Mouse (Mus musculus): ENCODE measurements around the gene Sipa1l1. TPM values are rescaled to one million over a fixed set of nuclear protein-coding genes. Genes with fewer than 3 reads are reported as not detected.

Sipa1l1 gene
- polyA plus RNA-seq, 1 experiment from 2014 or later: 17.2 TPM

DNA sequence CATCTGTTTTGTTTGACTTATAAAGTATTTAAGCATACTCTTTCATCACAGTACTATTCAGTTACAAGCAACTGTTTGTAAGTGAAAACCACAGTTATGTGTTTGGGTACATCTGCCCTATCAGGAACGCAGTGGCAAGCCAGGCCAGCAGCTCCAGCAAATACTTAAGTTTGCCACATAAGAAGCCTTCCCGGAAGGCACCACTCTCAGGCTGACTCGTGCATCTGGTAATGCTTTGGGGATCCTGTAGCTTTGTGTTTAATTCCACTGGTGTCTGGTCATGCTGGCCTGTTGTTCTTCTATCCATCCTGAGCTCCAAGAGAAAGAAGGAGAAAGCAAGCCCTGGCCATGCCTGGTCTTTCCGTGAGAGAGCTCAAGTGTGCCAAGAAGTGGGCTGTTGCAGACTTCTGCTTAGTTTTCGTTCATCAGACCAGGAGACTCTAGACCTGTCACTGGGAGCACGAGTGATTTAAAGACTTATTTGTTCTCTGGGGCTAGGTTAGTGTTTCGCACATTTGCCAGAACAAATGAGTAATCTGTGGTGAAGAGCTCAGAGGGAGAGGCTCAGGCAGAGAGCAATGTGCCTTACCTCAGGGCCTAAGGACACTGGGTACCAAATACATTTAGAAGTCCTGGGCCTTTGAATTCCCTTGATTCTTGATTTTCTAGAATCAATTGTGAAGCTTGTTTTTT lies 153.8 kb downstream of the Sipa1l1 start:
- Histone ChIP-seq H3K4me1 (ENCODE audit: control insufficient read depth, insufficient read depth, low read length) (no peaks in the 10 kb centered on the region), H3K9me3 (ENCODE audit: control insufficient read depth, low read length) (no peaks in the 10 kb centered on the region), H3K4me2 (ENCODE audit: low read depth, low read length) (no peak overlapping the region), H3K4me3 (ENCODE audit: low read depth, low read length) (no peak overlapping the region), H3K27ac (ENCODE audit: low read depth, low read length) (no peak overlapping the region), H3K27me3 (ENCODE audit: control insufficient read depth, insufficient read depth, low read length) (no peaks in the 10 kb centered on the region), H3K36me3 (ENCODE audit: control insufficient read depth, insufficient read depth, low read length) (no peaks in the 10 kb centered on the region), H3K9ac (replicated peaks; ENCODE audit: low read depth, low read length) (no peak overlapping the region)
- no peak for ATAC-seq (ENCODE audit: low read depth)
- WGBS: 46% methylated on average over 7 of the region's 7 CpGs

DNA sequence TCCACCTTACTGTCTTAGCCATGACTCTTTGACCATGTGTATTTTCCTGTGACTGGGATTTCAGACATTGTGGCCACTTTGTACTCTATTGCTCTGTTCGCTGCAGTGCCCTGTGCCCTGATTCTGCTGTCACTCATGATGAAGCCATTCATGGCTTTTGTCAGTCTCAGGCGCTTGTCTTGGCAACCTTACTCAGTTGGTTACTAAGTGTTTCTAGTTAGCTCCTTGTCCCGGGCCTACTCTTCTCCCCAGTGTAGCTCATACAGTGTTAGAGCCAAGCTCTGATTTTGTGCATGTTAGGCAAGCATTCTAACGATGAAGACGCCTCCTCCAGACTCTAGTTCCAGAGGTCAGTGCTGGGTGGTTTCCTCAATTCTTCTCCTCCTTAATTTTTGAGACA lies 155.5 kb downstream of the Sipa1l1 start:
- Histone ChIP-seq H3K27me3 (ENCODE audit: control insufficient read depth, insufficient read depth, low read length) (no peaks in the 10 kb centered on the region), H3K9me3 (ENCODE audit: control insufficient read depth, low read length) (no peaks in the 10 kb centered on the region), H3K9ac (replicated peaks; ENCODE audit: low read depth, low read length) (no peak overlapping the region), H3K4me2 (ENCODE audit: low read depth, low read length) (no peak overlapping the region), H3K27ac (ENCODE audit: low read depth, low read length) (no peak overlapping the region), H3K36me3 (ENCODE audit: control insufficient read depth, insufficient read depth, low read length) (no peaks in the 10 kb centered on the region), H3K4me3 (ENCODE audit: low read depth, low read length) (no peak overlapping the region), H3K4me1 (ENCODE audit: control insufficient read depth, insufficient read depth, low read length) (no peaks in the 10 kb centered on the region)
- WGBS: 95% methylated on average over 5 of the region's 5 CpGs
- ATAC-seq (ENCODE audit: low read depth): no peak

DNA sequence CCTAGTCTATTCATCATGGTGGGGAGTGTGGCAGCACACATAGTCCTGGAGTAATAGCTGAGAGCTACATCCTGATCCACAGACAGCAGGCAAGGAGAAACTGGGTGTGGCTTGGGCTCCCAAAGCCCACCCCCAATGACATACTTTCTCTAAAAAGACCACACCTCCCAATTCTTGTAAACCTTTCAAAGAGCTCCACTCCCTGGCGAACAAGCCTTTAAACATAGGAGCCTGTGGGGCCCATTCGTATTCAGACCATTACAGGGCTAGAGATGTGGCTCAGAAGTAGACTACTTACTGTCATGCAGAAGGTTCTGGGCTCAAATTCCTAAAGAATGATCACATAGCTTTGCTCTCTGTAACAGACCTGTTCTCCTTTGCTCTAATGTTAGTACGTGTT lies 156.4 kb downstream of the Sipa1l1 start:
- no peak overlapping the region for H3K4me2 ChIP-seq (ENCODE audit: low read depth, low read length)
- H3K4me3 ChIP-seq (ENCODE audit: low read depth, low read length): no peak overlapping the region
- H3K36me3 ChIP-seq (ENCODE audit: control insufficient read depth, insufficient read depth, low read length): no peaks in the 10 kb centered on the region
- H3K9me3 ChIP-seq (ENCODE audit: control insufficient read depth, low read length): no peaks in the 10 kb centered on the region
- no peaks in the 10 kb centered on the region for H3K4me1 ChIP-seq (ENCODE audit: control insufficient read depth, insufficient read depth, low read length)
- 81% methylated on average over 3 of the region's 3 CpGs for whole genome bisulfite sequencing
- ATAC-seq (ENCODE audit: low read depth): no peak
- no peaks in the 10 kb centered on the region for H3K27me3 ChIP-seq (ENCODE audit: control insufficient read depth, insufficient read depth, low read length)
- H3K9ac ChIP-seq (replicated peaks; ENCODE audit: low read depth, low read length): no peak overlapping the region
- H3K27ac ChIP-seq (ENCODE audit: low read depth, low read length): no peak overlapping the region

DNA sequence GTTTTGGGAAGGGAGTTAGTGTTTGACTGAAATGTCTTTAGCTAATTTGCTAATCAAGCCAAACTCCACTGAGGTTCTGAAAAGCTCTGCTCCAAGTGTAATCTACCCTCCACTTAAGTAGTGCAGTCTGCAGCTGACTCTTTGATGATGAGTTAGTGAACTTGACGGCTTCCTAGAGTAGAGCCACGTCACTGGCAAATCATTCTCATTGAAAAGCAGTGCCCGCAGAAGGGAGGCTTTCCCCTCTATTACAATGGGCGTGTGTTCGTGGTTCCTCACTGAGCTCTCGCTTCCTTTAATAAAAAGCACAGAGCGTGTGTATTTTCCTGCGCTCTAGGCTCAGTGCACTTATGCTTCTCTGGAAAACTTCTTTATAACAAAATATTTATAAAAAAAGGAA lies 157.3 kb downstream of the Sipa1l1 start:
- Histone ChIP-seq H3K9ac (replicated peaks; ENCODE audit: low read depth, low read length) (no peak overlapping the region), H3K36me3 (ENCODE audit: control insufficient read depth, insufficient read depth, low read length) (no peaks in the 10 kb centered on the region), H3K4me1 (ENCODE audit: control insufficient read depth, insufficient read depth, low read length) (no peaks in the 10 kb centered on the region), H3K27me3 (ENCODE audit: control insufficient read depth, insufficient read depth, low read length) (no peaks in the 10 kb centered on the region), H3K4me3 (ENCODE audit: low read depth, low read length) (no peak overlapping the region), H3K4me2 (ENCODE audit: low read depth, low read length) (no peak overlapping the region), H3K27ac (ENCODE audit: low read depth, low read length) (no peak overlapping the region), H3K9me3 (ENCODE audit: control insufficient read depth, low read length) (no peaks in the 10 kb centered on the region)
- ATAC-seq (ENCODE audit: low read depth): no peak
- 57% methylated on average over 8 of the region's 8 CpGs for WGBS

DNA sequence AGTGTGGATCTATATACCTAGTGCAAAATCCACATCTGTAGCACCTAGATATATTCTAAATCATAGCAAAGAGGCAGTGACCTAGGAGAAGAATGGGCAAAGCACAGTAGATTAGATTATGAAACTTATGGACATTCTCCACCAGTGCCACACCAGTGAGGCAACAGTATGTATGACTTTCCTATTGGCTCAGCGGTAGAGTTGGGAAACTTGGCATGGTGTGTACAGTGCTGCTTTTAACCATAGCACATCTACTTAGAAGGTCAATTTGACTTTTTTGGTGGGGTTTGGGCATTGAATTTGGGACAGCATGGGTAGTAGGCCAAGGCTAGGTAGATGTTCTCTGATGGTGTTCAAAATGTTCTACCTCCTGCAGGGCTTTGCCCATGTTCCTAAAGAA lies 159.0 kb downstream of the Sipa1l1 start:
- H3K27ac ChIP-seq (ENCODE audit: low read depth, low read length): no peak overlapping the region
- H3K4me3 ChIP-seq (ENCODE audit: low read depth, low read length): no peak overlapping the region
- H3K9ac ChIP-seq (replicated peaks; ENCODE audit: low read depth, low read length): no peak overlapping the region
- WGBS: 94% methylated on average over 1 of the region's 1 CpGs
- no peaks in the 10 kb centered on the region for H3K4me1 ChIP-seq (ENCODE audit: control insufficient read depth, insufficient read depth, low read length)
- H3K9me3 ChIP-seq (ENCODE audit: control insufficient read depth, low read length): no peaks in the 10 kb centered on the region
- H3K4me2 ChIP-seq (ENCODE audit: low read depth, low read length): no peak overlapping the region
- H3K36me3 ChIP-seq (ENCODE audit: control insufficient read depth, insufficient read depth, low read length): no peaks in the 10 kb centered on the region
- ATAC-seq (ENCODE audit: low read depth): no peak
- no peaks in the 10 kb centered on the region for H3K27me3 ChIP-seq (ENCODE audit: control insufficient read depth, insufficient read depth, low read length)

DNA sequence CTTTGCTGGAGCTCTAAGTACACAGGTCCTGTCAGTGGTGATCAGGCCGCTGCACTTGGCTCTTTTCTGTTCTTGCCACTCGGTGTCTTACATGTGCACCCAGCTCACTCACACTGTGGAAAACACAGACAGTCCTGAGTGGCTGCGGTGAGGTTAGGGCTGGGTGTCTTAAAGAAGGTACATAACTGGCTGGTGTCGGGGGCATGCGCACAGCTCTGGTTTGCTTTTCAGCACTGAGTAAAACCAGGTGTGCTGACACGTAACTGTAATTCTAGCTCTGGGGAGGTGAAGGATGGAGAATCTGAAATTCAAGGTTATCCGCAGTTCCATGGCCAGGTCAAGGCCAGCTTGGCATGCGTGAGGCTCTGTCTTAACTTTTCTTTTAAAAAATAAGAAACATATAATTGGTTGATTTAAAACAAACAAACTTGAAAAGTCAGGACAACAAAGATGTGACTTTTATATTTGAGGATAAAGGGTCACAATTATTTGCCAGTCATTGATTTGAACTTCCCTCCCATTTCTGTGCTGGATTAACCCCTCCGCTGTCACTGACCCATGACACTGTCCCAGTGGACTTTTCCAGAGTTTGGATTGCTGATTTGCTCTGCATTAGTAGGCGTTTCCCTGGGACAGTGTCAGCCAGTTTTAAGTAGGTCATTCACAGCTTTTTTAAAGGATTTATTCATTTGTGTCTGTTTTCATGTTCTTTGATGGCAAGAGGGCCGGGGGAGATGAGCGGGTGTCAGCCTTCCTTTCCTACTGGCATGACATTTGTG lies 163.9 kb downstream of the Sipa1l1 start:
- H3K27ac ChIP-seq (ENCODE audit: low read depth, low read length): no peak overlapping the region
- no peak overlapping the region for H3K4me3 ChIP-seq (ENCODE audit: low read depth, low read length)
- no peaks in the 10 kb centered on the region for H3K27me3 ChIP-seq (ENCODE audit: control insufficient read depth, insufficient read depth, low read length)
- no peaks in the 10 kb centered on the region for H3K36me3 ChIP-seq (ENCODE audit: control insufficient read depth, insufficient read depth, low read length)
- no peak overlapping the region for H3K9ac ChIP-seq (replicated peaks; ENCODE audit: low read depth, low read length)
- ATAC-seq (ENCODE audit: low read depth): no peak
- H3K4me2 ChIP-seq (ENCODE audit: low read depth, low read length): no peak overlapping the region
- WGBS: 92% methylated on average over 12 of the region's 12 CpGs
- H3K4me1 ChIP-seq (ENCODE audit: control insufficient read depth, insufficient read depth, low read length): no peaks in the 10 kb centered on the region
- H3K9me3 ChIP-seq (ENCODE audit: control insufficient read depth, low read length): no peaks in the 10 kb centered on the region

DNA sequence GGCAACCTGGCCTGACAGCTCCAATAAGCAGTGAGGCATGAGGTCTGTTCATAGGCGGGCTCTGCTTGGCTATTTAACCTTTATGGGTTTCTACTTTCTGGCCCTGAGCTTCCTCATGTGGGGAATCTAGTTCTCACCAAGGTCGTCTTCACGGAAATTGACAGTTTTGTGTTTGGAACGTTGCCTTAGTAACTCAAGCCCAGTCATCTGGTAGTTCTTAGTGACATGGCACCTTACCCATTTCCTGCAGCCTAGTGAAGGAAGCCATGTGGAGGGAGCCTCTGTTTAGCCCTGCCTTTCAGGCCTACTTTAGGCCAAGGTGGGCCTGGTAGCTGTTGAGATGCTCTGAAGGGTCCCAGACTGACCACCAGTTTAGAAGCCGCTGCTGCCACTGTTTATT lies 164.9 kb downstream of the Sipa1l1 start:
- H3K27ac ChIP-seq (ENCODE audit: low read depth, low read length): no peak overlapping the region
- ATAC-seq (ENCODE audit: low read depth): no peak
- H3K9ac ChIP-seq (replicated peaks; ENCODE audit: low read depth, low read length): no peak overlapping the region
- H3K4me2 ChIP-seq (ENCODE audit: low read depth, low read length): no peak overlapping the region
- no peaks in the 10 kb centered on the region for H3K4me1 ChIP-seq (ENCODE audit: control insufficient read depth, insufficient read depth, low read length)
- 75% methylated on average over 5 of the region's 5 CpGs for WGBS
- H3K36me3 ChIP-seq (ENCODE audit: control insufficient read depth, insufficient read depth, low read length): no peaks in the 10 kb centered on the region
- no peaks in the 10 kb centered on the region for H3K27me3 ChIP-seq (ENCODE audit: control insufficient read depth, insufficient read depth, low read length)
- H3K4me3 ChIP-seq (ENCODE audit: low read depth, low read length): no peak overlapping the region
- no peaks in the 10 kb centered on the region for H3K9me3 ChIP-seq (ENCODE audit: control insufficient read depth, low read length)

DNA sequence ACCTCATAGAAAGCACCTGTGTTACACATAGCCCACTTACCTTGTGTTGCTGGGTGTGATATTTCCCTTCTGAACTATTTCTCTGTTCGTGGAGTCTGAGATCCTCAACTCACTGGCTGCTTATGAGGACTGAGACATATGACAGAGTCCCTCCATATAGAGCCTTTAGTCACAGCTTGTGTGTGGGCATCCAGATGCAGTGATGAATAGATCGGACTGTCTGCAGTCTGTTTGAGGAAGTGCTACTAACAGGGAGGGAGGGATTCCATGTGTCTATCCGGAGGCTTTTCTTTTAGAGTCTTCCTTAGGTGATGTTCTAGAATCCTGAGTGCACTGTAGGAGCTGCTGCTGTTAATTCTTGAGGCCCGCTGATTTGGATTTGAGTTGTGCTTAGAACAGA lies 165.4 kb downstream of the Sipa1l1 start:
- WGBS: 61% methylated on average over 4 of the region's 4 CpGs
- H3K9ac ChIP-seq (replicated peaks; ENCODE audit: low read depth, low read length): no peak overlapping the region

DNA sequence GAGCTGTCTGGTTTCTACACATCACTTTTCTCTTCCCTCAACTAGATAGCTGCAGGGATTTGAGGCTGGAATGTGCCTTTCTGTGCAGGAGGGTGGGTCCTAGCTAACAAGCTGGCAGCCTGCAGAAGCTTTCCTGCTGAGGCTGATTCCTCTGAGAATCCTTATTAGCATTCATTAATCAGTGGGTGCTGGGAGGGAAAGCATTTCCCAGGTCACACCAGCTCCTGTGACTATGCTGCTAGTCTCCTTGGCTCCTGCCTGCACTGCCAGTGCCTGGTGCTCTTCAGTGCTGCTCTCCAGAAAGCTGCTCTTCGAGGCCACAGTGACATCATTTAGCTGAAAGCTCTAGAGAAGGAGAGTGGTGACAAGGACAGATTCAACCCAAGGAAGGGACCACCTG lies 166.0 kb downstream of the Sipa1l1 start:
- 21% methylated on average over 1 of the region's 1 CpGs for WGBS
- ATAC-seq (ENCODE audit: low read depth): no peak

More for the DNA sequence above, 165.4 kb downstream of the Sipa1l1 start:
- Histone ChIP-seq H3K9me3 (ENCODE audit: control insufficient read depth, low read length) (no peaks in the 10 kb centered on the region), H3K27ac (ENCODE audit: low read depth, low read length) (no peak overlapping the region), H3K4me3 (ENCODE audit: low read depth, low read length) (no peak overlapping the region), H3K27me3 (ENCODE audit: control insufficient read depth, insufficient read depth, low read length) (no peaks in the 10 kb centered on the region), H3K4me2 (ENCODE audit: low read depth, low read length) (no peak overlapping the region), H3K36me3 (ENCODE audit: control insufficient read depth, insufficient read depth, low read length) (no peaks in the 10 kb centered on the region), H3K4me1 (ENCODE audit: control insufficient read depth, insufficient read depth, low read length) (peaks cover 4% of the 10 kb centered on the region; the same call in 1 of the 2 replicates)
- no peak for ATAC-seq (ENCODE audit: low read depth)

More for the DNA sequence above, 166.0 kb downstream of the Sipa1l1 start:
- no peak overlapping the region for H3K9ac ChIP-seq (replicated peaks; ENCODE audit: low read depth, low read length)
- no peaks in the 10 kb centered on the region for H3K36me3 ChIP-seq (ENCODE audit: control insufficient read depth, insufficient read depth, low read length)
- no peak overlapping the region for H3K27ac ChIP-seq (ENCODE audit: low read depth, low read length)
- peaks cover 8% of the 10 kb centered on the region; the same call in 1 of the 2 replicates for H3K4me1 ChIP-seq (ENCODE audit: control insufficient read depth, insufficient read depth, low read length)
- H3K4me3 ChIP-seq (ENCODE audit: low read depth, low read length): no peak overlapping the region
- H3K4me2 ChIP-seq (ENCODE audit: low read depth, low read length): no peak overlapping the region
- H3K27me3 ChIP-seq (ENCODE audit: control insufficient read depth, insufficient read depth, low read length): no peaks in the 10 kb centered on the region
- no peaks in the 10 kb centered on the region for H3K9me3 ChIP-seq (ENCODE audit: control insufficient read depth, low read length)

Data from neural tube, embryonic 14.5 days (tissue).